Mouse (Mus musculus) testis, adult 2 months (tissue): ENCODE results near the gene Cda. TPM values are rescaled to one million over a fixed set of nuclear protein-coding genes. Genes with fewer than 3 reads are reported as not detected.

Experiments
- H3K27ac ChIP-seq: fragments of 200-500 bp; 2 replicates; pipeline ENCODE4 v1.5.1; 2012; ENCODE audit warnings: low read depth, low read length; ENCODE audit not compliant: control insufficient read depth, insufficient read depth
- H3K27me3 ChIP-seq: fragments of 200-500 bp; 2 replicates; pipeline ENCODE4 v1.6.1; 2012; ENCODE audit warnings: mild to moderate bottlenecking, low read length, moderate library complexity; ENCODE audit not compliant: control insufficient read depth, insufficient read depth
- H3K36me3 ChIP-seq: fragments of 200-500 bp; 2 replicates; pipeline ENCODE4 v1.6.1; 2012; ENCODE audit warnings: mild to moderate bottlenecking, low read length; ENCODE audit not compliant: control insufficient read depth, insufficient read depth
- H3K4me1 ChIP-seq: fragments of 200-500 bp; 2 replicates; pipeline ENCODE4 v1.6.1; 2012; ENCODE audit warnings: low read length; ENCODE audit not compliant: control insufficient read depth, insufficient read depth
- H3K4me3 ChIP-seq: fragments of 200-500 bp; 2 replicates; pipeline ENCODE4 v1.5.1; 2012; ENCODE audit warnings: low read depth, mild to moderate bottlenecking, low read length, moderate library complexity, mixed read lengths; ENCODE audit not compliant: control insufficient read depth
- CTCF ChIP-seq: fragments of 200-500 bp; IDR thresholded peaks from 2 replicates; pipeline ENCODE4 v1.5.1; 2012; ENCODE audit warnings: low read depth, mild to moderate bottlenecking, inconsistent platforms, low read length, moderate library complexity; ENCODE audit not compliant: control insufficient read depth, insufficient read depth, insufficient replicate concordance
- POLR2A ChIP-seq: fragments of 200-500 bp; IDR thresholded peaks from 2 replicates; pipeline ENCODE4 v1.6.1; 2012; ENCODE audit warnings: low read depth, mild to moderate bottlenecking, inconsistent platforms, low read length, moderate library complexity; ENCODE audit not compliant: control insufficient read depth
- polyA plus RNA-seq: library from polyadenylated mRNA; depleted of rRNA; stranded (reverse); fragments of >200 nt; gene quantifications from 2 replicates; pipeline ENCODE4 v1.2.3, GENCODE M21; 2012

The Cda gene
- polyA plus RNA-seq, 1 experiment: 0.61 TPM

DNA sequence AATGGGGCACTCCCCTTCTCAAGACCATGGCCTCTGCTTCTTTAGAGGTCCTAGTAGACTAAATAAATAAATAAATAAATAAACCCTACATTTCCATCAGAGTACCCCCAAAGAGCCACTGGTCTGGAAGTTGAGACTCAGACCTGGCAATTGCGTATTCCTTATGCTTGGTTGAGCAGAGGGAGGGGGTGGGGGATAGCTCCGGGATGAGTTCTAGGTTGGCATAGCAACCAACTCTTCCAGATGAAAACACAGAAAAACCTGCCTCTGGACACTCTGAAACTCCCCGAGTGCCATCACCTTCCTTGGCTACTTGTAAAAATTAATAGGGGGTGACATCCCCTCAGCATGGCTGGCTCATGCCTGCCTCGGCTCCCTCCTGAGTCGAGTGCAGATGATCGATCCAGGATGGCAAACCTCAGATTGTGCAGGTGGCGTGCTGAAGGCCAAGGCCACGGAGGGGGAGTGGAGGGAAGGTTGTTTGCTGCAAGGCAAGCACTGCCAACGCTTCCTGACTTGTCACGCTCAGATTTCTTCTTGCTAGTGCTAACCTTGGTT, 12.4 kb upstream of the Cda start:
- H3K27ac ChIP-seq: no peak overlapping the region

GRCm38 (mm10) chr4:138379091-138379840, 11.5 kb upstream of the Cda start:
- no peak for TF ChIP-seq POLR2A
- peak; percentile 68; the same call in 1 of the 2 replicates for TF ChIP-seq CTCF

More for the DNA sequence above, 12.4 kb upstream of the Cda start:
- H3K4me3 ChIP-seq: peak overlapping the region; percentile 66
- no peaks in the 10 kb centered on the region; the same call in none of the 2 replicates for H3K4me1 ChIP-seq
- TF ChIP-seq CTCF (no peak), POLR2A (no peak)
- H3K27me3 ChIP-seq: no peaks in the 10 kb centered on the region
- H3K36me3 ChIP-seq: no peaks in the 10 kb centered on the region

GRCm38 (mm10) chr4:138377526-138377925, 9.7 kb upstream of the Cda start:
- H3K27ac ChIP-seq: no peak overlapping the region
- no peak for TF ChIP-seq POLR2A
- no peak for TF ChIP-seq CTCF

More at GRCm38 (mm10) chr4:138379091-138379840, 11.5 kb upstream of the Cda start:
- Histone ChIP-seq H3K27ac (no peak overlapping the region), H3K4me1 (no peaks in the 10 kb centered on the region; the same call in none of the 2 replicates), H3K4me3 (no peak overlapping the region), H3K36me3 (no peaks in the 10 kb centered on the region), H3K27me3 (no peaks in the 10 kb centered on the region)

GRCm38 (mm10) chr4:138375117-138375516, 7.3 kb upstream of the Cda start:
- no peak overlapping the region for H3K27ac ChIP-seq

More at GRCm38 (mm10) chr4:138377526-138377925, 9.7 kb upstream of the Cda start:
- Histone ChIP-seq H3K4me1 (no peaks in the 10 kb centered on the region; the same call in 1 of the 2 replicates), H3K4me3 (no peak overlapping the region), H3K27me3 (no peaks in the 10 kb centered on the region), H3K36me3 (no peaks in the 10 kb centered on the region)

GRCm38 (mm10) chr4:138370996-138371516, 3.3 kb upstream of the Cda start:
- TF ChIP-seq POLR2A: no peak
- TF ChIP-seq CTCF: no peak
- Histone ChIP-seq H3K27ac (no peak overlapping the region), H3K36me3 (no peaks in the 10 kb centered on the region), H3K27me3 (no peaks in the 10 kb centered on the region), H3K4me1 (peaks cover 3% of the 10 kb centered on the region), H3K4me3 (no peak overlapping the region)

More at GRCm38 (mm10) chr4:138375117-138375516, 7.3 kb upstream of the Cda start:
- no peaks in the 10 kb centered on the region for H3K27me3 ChIP-seq
- no peak overlapping the region for H3K4me3 ChIP-seq
- H3K36me3 ChIP-seq: no peaks in the 10 kb centered on the region
- no peaks in the 10 kb centered on the region; the same call in 1 of the 2 replicates for H3K4me1 ChIP-seq
- no peak for TF ChIP-seq POLR2A
- no peak for TF ChIP-seq CTCF

DNA sequence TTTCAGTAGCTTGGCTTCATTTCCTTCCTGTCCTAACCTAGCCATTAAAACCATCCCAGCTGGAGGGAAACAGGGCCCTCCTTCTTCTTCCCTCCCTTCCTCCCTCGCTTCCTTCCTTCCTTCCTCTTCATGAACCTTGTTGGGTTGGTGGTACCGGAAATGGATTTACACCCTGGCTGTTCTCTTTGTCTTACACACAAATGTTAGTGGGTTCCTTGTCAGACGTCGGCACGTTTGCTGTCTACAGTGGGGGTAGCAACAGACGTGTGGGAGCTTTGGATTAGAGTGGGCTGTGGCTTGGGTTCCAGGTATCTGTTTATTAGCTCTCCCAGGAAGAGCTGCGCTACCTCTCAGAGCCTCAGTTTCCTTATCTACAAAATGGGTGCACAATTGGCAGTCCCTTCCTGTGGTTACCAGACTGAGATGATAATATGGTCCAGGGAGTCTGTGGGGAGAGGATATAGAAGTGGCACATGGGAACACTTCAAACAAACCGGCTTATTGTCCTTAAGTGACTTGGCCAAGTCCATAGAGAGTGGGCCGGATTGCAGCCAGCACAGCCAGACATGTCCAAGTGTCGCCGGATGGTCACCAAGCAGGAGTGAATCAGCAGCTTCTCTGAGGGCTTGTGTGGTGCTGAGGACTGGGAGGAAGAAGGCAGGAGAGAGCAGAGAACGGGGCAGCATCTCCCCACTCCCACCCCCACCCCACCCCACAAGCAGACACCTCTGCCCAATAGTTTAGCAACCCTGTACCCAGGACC, 887 bp upstream of the Cda start:
- TF ChIP-seq POLR2A (no peak), CTCF (no peak)
- Histone ChIP-seq H3K4me3 (no peak overlapping the region), H3K27ac (no peak overlapping the region)

More for the DNA sequence above, 887 bp upstream of the Cda start:
- H3K4me1 ChIP-seq: peaks cover 3% of the 10 kb centered on the region
- H3K27me3 ChIP-seq: no peaks in the 10 kb centered on the region
- H3K36me3 ChIP-seq: no peaks in the 10 kb centered on the region
